Mouse (Mus musculus): ENCODE data around the gene Ptges2. TPM values are rescaled to one million over a fixed set of nuclear protein-coding genes. Genes with fewer than 3 reads are reported as not detected.

The Ptges2 gene
- polyA plus RNA-seq, 1 experiment: 59.4 TPM

Other genes starting within 250 kb of the Ptges2 start
- 106 and 118 TPM in 2 replicates for gene Prrc2b, start 244.8 kb upstream of the Ptges2 start, polyA plus RNA-seq (2012; rRNA removed)
- gene Pomt1, start 159.3 kb upstream of the Ptges2 start, polyA plus RNA-seq (2012; rRNA removed): 20.4 and 21.6 TPM in 2 replicates
- 69.5 and 72.7 TPM in 2 replicates for gene Uck1, start 135.7 kb upstream of the Ptges2 start, polyA plus RNA-seq (2012; rRNA removed)
- gene Golga2, start 108.5 kb upstream of the Ptges2 start, polyA plus RNA-seq (2012; rRNA removed): 59.2 and 66.6 TPM in 2 replicates
- gene Swi5, start 107.8 kb upstream of the Ptges2 start, polyA plus RNA-seq (2012; rRNA removed): 267 and 274 TPM in 2 replicates
- gene Ciz1, start 43.6 kb upstream of the Ptges2 start, polyA plus RNA-seq (2012; rRNA removed): 164 and 170 TPM in 2 replicates
- gene Dnm1, start 42.6 kb upstream of the Ptges2 start, polyA plus RNA-seq (2012; rRNA removed): 1,288 and 1,302 TPM in 2 replicates
- 396 and 571 TPM in 2 replicates for gene 1110008P14Rik, start 14.0 kb upstream of the Ptges2 start, polyA plus RNA-seq (2012; rRNA removed)
- 0.18 and 0.80 TPM in 2 replicates for gene Lcn2, start 7.6 kb upstream of the Ptges2 start, polyA plus RNA-seq (2012; rRNA removed)
- 3.1 and 3.2 TPM in 2 replicates for gene Naif1, start 54.6 kb downstream of the Ptges2 start, polyA plus RNA-seq (2012; rRNA removed)
- 44.3 and 49.9 TPM in 2 replicates for gene Slc25a25, start 55.5 kb downstream of the Ptges2 start, polyA plus RNA-seq (2012; rRNA removed)
- gene Fam102a, start 139.4 kb downstream of the Ptges2 start, polyA plus RNA-seq (2012; rRNA removed): 34.3 and 41.8 TPM in 2 replicates
- 145 and 160 TPM in 2 replicates for gene Dpm2, start 175.0 kb downstream of the Ptges2 start, polyA plus RNA-seq (2012; rRNA removed)
- 22.7 and 23.6 TPM in 2 replicates for gene Pip5kl1, start 178.9 kb downstream of the Ptges2 start, polyA plus RNA-seq (2012; rRNA removed)
- gene 9430097D07Rik, start 179.8 kb downstream of the Ptges2 start, polyA plus RNA-seq (2012; rRNA removed): 0.38 and 0.46 TPM in 2 replicates
- gene St6galnac4, start 191.2 kb downstream of the Ptges2 start, polyA plus RNA-seq (2012; rRNA removed): 32.4 and 34.4 TPM in 2 replicates
- 98.8 and 112 TPM in 2 replicates for gene St6galnac6, start 203.8 kb downstream of the Ptges2 start, polyA plus RNA-seq (2012; rRNA removed)
- 151 and 154 TPM in 2 replicates for gene Ak1, start 225.9 kb downstream of the Ptges2 start, polyA plus RNA-seq (2012; rRNA removed)